Mouse (Mus musculus): Measurements from ENCODE around the gene Sgip1. TPM values are rescaled to one million over a fixed set of nuclear protein-coding genes. Genes with fewer than 3 reads are reported as not detected.

Sgip1 gene
- polyA plus RNA-seq, 1 experiment from 2014 or later, result 54.8 TPM

DNA sequence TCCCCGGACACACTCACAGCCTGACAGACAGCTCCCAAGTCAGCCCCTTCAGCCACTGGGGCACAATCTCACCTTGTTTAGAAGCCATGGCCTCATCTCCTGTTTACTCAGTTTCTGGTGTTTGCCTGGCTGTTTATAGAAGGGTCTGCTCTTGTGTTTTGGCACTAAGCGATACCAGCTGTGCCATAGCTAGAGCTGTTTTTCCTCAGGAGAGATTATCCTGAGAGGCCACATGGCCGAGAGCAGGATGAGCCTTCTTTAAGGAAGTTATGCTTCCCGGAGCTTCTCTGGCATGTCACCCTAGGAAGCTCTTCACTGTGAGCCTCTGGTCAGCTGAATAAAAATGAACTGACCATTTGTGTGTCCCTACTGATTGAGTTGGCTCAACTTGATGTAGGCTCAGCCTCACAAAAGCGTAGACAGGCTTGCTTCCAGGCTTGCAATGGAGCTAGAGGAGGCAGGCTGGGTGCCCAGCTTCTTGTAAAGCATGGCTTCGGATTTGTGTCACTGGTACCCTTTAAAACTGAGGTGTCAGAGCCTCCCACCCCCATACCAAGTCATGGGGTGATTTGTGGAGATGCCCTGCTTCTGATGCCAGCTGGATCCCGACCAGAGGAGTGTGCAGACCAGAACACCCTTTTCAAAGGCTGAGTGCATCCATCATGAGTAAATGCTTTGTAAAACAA lies 42.1 kb downstream of the Sgip1 start:
- 73% methylated on average over 7 of the region's 7 CpGs for WGBS
- H3K4me1 ChIP-seq (replicated peaks), result peaks cover 22% of the 10 kb centered on the region
- no peaks in the 10 kb centered on the region for H3K9me3 ChIP-seq
- H3K4me3 ChIP-seq, result no peak overlapping the region
- H3K4me2 ChIP-seq, result no peak overlapping the region
- no peaks in the 10 kb centered on the region for H3K36me3 ChIP-seq
- H3K27me3 ChIP-seq, result no peaks in the 10 kb centered on the region
- no peak overlapping the region for H3K9ac ChIP-seq
- H3K27ac ChIP-seq (replicated peaks), result no peak overlapping the region
- peak; percentile 48; the same call in 1 of the 2 replicates for ATAC-seq (ENCODE audit: low read depth)

DNA sequence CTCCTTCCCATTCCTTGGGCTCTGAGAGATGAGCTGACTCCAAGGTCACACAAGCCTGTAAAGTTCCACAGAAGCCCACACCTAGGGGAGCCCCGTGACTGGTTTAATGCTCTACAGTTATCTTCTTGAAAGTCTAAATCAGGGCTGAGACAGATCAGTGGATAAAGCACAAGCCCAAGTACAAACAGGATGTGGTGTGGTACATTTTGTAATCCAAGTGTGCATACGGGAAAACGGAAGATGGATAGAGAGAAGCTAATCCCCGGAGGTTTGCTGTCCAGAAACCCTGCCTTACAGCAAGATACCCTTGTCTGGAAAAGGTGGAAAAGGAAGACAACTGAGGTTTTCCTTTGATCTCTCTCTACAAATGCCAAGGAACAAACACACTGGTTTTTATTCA lies 44.1 kb downstream of the Sgip1 start:
- WGBS, result 83% methylated on average over 4 of the region's 4 CpGs
- Histone ChIP-seq H3K36me3 (no peaks in the 10 kb centered on the region), H3K27me3 (no peaks in the 10 kb centered on the region), H3K9me3 (no peaks in the 10 kb centered on the region), H3K4me2 (no peak overlapping the region), H3K9ac (no peak overlapping the region), H3K4me3 (no peak overlapping the region), H3K4me1 (replicated peaks) (peaks cover 18% of the 10 kb centered on the region), H3K27ac (replicated peaks) (no peak overlapping the region)
- no peak for ATAC-seq (ENCODE audit: low read depth)

DNA sequence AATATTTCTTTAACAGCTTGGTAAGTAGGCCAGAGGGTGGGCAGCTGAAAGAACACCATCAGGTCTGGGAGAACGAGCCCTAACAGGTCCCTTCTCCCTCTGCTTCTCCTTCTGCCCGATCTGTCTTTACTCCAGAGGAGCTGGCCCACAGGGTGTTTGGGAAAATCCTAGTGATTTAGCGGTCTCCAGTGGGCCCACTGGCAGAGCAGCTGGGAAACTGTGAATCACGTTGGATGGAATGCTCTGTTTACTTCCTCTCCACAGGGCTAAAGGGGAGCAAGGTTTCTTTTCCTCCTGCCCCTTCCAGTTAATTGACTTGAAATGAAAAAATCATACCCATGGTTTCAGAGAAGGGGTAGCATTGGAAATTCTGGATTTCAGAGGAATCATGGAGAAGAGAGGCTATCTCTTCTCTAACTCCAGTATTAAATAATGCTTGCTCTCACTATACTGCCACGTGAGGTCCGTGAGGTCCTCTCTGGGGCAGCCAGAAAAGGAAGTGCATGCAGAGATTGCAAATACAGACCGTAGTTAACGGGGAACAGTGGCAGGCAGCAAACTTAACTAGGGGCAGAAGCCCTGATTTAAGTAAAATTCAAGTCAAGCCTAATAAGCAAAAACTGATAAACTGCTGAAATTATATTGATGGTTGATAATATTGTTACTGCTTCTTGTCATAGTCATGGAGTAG lies 51.1 kb downstream of the Sgip1 start:
- no peak for ATAC-seq (ENCODE audit: low read depth)
- no peaks in the 10 kb centered on the region for H3K9me3 ChIP-seq
- H3K9ac ChIP-seq, result no peak overlapping the region
- 0 out of 2 replicates have a peak overlapping the region, but pooled peaks have one; percentile 13 for H3K27ac ChIP-seq (replicated peaks)
- H3K4me2 ChIP-seq, result no peak overlapping the region
- no peak overlapping the region for H3K4me3 ChIP-seq
- no peaks in the 10 kb centered on the region for H3K27me3 ChIP-seq
- H3K4me1 ChIP-seq (replicated peaks), result peaks cover 19% of the 10 kb centered on the region
- 65% methylated on average over 8 of the region's 8 CpGs for WGBS
- H3K36me3 ChIP-seq, result no peaks in the 10 kb centered on the region

DNA sequence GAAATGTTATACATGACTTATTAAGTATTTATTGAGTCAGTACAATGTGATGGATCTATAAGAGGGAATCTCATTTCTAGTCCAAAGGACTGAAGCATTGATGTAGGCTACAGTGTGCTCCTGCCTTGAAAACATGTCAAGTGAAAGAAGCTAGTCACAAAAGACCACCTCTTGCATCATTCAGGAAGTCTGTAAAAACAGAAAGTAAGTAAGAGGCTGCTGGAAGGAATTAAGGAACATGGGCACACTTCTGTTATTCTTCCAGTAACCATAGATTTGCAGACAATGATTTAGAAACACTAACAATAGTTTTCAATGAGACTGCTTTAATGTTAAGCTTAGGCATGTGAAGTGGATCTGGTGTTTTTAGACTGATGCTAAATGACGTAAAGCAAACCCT lies 60.4 kb downstream of the Sgip1 start:
- no peak for ATAC-seq (ENCODE audit: low read depth)
- Histone ChIP-seq H3K27me3 (no peaks in the 10 kb centered on the region), H3K36me3 (no peaks in the 10 kb centered on the region), H3K4me2 (no peak overlapping the region), H3K9ac (no peak overlapping the region), H3K4me1 (replicated peaks) (peaks cover 12% of the 10 kb centered on the region), H3K9me3 (no peaks in the 10 kb centered on the region), H3K4me3 (no peak overlapping the region), H3K27ac (replicated peaks) (no peak overlapping the region)
- WGBS, result 97% methylated on average over 1 of the region's 1 CpGs

DNA sequence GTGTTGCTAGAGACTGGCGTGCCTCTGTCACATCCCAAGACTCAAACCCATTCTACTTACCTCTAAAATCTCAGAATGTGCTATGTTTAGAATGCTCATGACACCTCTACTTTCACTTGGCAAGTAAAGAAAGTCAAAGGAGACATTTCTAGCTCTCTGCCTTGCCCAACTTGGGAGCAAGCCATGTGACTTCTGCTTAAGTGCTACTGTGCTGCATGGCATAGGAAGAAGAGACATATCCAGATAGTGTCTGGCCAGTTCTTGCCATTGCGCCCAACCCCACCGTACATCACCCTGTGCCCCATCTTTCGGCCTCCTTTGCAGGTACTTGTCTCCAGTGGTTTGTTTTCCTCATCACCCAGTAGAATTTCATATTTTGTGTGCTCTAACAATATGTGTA lies 60.8 kb downstream of the Sgip1 start:
- no peaks in the 10 kb centered on the region for H3K36me3 ChIP-seq
- H3K27ac ChIP-seq (replicated peaks), result no peak overlapping the region
- H3K9ac ChIP-seq, result no peak overlapping the region
- H3K4me1 ChIP-seq (replicated peaks), result peaks cover 12% of the 10 kb centered on the region
- no peak for ATAC-seq (ENCODE audit: low read depth)
- H3K4me2 ChIP-seq, result no peak overlapping the region
- no peak overlapping the region for H3K4me3 ChIP-seq
- WGBS, result 98% methylated on average over 4 of the region's 4 CpGs
- H3K9me3 ChIP-seq, result no peaks in the 10 kb centered on the region
- no peaks in the 10 kb centered on the region for H3K27me3 ChIP-seq

DNA sequence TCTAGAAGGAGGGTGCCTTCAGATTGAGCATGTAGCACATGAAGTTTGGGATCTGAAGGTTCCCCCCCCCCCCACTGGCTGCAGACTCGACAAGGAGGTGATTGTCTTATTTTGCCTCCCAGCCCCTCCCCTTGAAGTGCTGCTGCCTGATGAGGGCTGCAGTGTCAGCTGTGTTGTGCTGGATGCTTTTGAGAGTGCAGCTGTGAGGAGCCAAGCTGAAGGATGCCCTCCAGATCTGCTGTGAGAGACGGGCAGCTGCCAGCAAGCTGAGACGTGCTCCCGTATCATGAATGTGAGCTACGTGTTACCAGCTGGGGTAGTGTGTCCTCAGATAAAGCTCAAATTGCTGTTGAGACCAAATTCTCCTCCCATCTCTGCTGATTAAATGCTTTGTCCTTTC lies 63.5 kb downstream of the Sgip1 start:
- Histone ChIP-seq H3K27me3 (no peaks in the 10 kb centered on the region), H3K36me3 (no peaks in the 10 kb centered on the region), H3K9me3 (no peaks in the 10 kb centered on the region), H3K4me2 (no peak overlapping the region), H3K27ac (replicated peaks) (no peak overlapping the region), H3K4me1 (replicated peaks) (peaks cover 12% of the 10 kb centered on the region), H3K4me3 (no peak overlapping the region), H3K9ac (no peak overlapping the region)
- ATAC-seq (ENCODE audit: low read depth), result no peak
- 45% methylated on average over 5 of the region's 5 CpGs for WGBS

DNA sequence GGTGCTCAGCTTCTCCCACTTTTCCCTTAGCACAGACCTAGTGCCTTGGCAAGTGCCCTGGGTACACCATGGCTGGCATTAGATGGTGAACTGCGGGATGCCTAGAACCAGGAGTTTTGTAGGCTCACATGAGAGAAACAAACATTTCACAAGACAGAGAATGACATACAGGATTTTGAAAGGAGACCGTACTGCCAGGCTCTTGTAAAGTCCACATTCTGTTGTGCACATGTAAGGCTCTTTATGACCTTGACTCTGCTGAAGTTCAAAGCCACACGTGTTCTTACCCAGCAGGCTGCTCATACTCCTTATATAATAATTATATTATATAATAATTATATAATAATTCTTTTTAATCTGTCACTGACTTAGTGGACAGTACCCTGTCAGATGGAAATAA lies 65.9 kb downstream of the Sgip1 start:
- H3K4me2 ChIP-seq, result no peak overlapping the region
- H3K36me3 ChIP-seq, result no peaks in the 10 kb centered on the region
- no peaks in the 10 kb centered on the region for H3K27me3 ChIP-seq
- no peaks in the 10 kb centered on the region for H3K9me3 ChIP-seq
- no peak overlapping the region for H3K4me3 ChIP-seq
- H3K4me1 ChIP-seq (replicated peaks), result peaks cover 12% of the 10 kb centered on the region
- H3K9ac ChIP-seq, result no peak overlapping the region
- no peak for ATAC-seq (ENCODE audit: low read depth)
- H3K27ac ChIP-seq (replicated peaks), result no peak overlapping the region
- WGBS, result 86% methylated on average over 3 of the region's 3 CpGs

DNA sequence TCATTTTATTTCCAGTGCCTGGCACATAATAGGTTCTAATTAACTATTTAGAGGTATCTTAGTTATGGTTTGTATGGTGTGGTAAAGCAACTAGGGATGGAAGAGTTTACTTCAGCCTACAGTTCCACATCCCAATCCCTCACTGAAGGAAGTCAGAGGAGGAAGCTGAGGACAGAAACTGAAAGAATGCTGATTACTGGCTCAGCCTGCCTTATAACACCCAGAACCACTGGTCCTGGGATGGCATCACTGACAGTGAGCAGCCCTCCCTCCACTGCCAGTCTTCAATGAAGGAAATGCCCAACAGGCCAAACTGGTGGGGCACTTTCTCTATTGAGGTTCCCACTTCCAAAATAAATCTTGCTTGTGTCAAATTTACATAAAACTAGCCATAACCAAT lies 67.2 kb downstream of the Sgip1 start:
- Histone ChIP-seq H3K4me3 (no peak overlapping the region), H3K4me2 (no peak overlapping the region), H3K27ac (replicated peaks) (no peak overlapping the region), H3K36me3 (no peaks in the 10 kb centered on the region), H3K9me3 (no peaks in the 10 kb centered on the region), H3K27me3 (no peaks in the 10 kb centered on the region), H3K4me1 (replicated peaks) (peaks cover 9% of the 10 kb centered on the region), H3K9ac (no peak overlapping the region)
- ATAC-seq (ENCODE audit: low read depth), result no peak

DNA sequence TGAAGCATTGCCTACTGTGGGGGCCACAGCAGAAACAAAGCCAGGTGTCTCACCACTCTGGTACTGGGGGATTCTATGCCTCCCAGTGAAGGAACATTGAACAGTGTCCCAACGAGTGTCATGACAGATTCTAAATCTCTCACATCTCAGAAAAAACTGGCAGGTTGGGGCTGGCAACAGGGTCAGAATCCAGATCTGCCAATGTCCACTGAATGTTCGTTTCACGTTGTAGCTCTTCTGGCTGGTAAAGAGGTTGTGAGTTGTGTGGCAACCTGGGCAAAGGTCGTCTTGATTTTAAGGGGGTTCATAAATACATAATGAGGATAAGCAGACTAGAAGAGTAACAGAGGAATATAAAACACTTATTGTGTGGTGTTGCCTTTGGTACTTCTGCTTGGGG lies 68.2 kb downstream of the Sgip1 start:
- no peaks in the 10 kb centered on the region for H3K36me3 ChIP-seq
- H3K9ac ChIP-seq, result no peak overlapping the region
- H3K27ac ChIP-seq (replicated peaks), result no peak overlapping the region
- peaks cover 8% of the 10 kb centered on the region for H3K4me1 ChIP-seq (replicated peaks)
- WGBS, result 68% methylated on average over 4 of the region's 4 CpGs
- no peak overlapping the region for H3K4me2 ChIP-seq
- no peaks in the 10 kb centered on the region for H3K9me3 ChIP-seq
- H3K4me3 ChIP-seq, result no peak overlapping the region
- ATAC-seq (ENCODE audit: low read depth), result no peak
- H3K27me3 ChIP-seq, result no peaks in the 10 kb centered on the region

DNA sequence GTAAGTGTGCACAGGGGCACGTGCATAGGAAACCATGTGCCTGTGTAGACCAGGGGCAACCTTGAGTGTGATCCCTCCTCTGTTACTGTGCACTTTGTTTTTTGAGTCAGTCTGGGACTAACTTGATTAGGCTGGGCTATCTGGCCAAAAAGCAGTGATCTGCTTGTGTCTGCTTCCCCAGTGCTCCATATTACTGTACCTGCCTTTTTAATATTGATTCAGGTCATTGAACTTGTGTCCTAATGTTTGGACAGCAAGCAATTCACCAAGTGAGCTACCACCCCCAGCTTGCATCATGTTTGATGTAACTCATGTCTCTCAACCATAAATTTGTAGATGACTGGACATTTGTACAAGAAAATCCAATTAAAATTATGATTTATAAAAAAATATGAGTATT lies 69.2 kb downstream of the Sgip1 start:
- Histone ChIP-seq H3K27me3 (no peaks in the 10 kb centered on the region), H3K4me2 (no peak overlapping the region), H3K9me3 (no peaks in the 10 kb centered on the region), H3K36me3 (no peaks in the 10 kb centered on the region), H3K27ac (replicated peaks) (no peak overlapping the region), H3K4me3 (no peak overlapping the region), H3K4me1 (replicated peaks) (no peaks in the 10 kb centered on the region; the same call in 1 of the 2 replicates), H3K9ac (no peak overlapping the region)
- no peak for ATAC-seq (ENCODE audit: low read depth)
- WGBS, result 92% methylated on average over 1 of the region's 1 CpGs

DNA sequence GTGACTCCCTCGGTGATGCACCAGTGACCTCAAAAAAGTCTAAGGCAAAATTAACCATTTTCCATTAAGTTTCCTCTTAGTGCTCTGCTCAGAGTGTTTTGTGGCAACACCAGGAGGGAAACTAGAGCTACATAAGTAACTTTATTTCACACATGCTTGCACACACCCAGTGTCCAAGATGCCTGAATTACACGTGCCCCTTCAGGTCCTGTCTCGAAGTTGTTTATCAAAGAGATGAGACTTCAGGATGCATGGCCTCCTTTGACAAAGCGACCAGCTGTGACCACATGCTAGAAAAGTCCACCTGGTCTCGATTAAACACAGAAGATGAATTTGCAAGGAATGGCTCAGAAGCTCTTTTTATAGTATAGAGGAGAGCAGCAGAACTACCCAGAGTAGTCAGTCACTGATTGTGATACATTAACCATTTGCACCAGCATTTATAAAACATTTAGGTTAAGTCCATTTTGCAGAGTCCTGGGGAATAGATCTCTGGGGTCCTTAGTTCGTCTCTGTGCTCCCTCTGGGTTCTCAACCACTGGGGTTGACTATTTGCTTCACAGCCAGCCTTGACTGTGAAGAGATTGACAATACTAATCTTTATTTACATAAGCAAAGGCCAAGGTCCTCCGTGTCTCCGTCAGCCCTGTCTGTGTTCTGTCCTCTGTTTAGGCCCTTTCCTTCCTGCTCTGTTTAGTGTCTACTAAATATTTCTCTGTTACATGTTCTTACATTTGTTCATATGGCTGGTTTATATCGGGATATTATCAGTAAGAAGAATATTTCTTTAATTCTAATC lies 70.1 kb downstream of the Sgip1 start:
- WGBS, result 68% methylated on average over 9 of the region's 9 CpGs
- no peaks in the 10 kb centered on the region for H3K9me3 ChIP-seq
- H3K4me3 ChIP-seq, result no peak overlapping the region
- no peak for ATAC-seq (ENCODE audit: low read depth)
- H3K9ac ChIP-seq, result no peak overlapping the region
- no peaks in the 10 kb centered on the region for H3K27me3 ChIP-seq
- H3K4me1 ChIP-seq (replicated peaks), result no peaks in the 10 kb centered on the region; the same call in 1 of the 2 replicates
- H3K36me3 ChIP-seq, result no peaks in the 10 kb centered on the region
- no peak overlapping the region for H3K27ac ChIP-seq (replicated peaks)
- H3K4me2 ChIP-seq, result no peak overlapping the region

DNA sequence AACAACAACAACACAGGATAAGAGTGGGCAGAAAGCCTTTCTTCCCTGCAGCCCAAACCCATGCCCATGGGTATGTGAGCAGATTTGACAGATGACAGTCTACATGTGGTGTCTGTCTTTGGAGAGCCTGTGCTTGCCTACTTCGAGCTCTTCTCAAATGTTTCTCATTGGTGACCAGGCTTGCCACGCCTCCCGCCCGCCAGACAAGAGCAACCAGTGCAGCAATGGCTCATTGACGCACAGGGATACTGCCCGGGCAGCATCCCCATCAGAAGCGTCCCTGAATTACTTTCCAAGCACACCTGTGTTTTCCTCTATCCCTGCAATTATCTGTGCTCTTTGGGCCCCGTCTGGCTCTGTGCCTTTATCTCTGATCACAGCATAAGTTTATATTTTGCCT lies 72.2 kb downstream of the Sgip1 start:
- WGBS, result 90% methylated on average over 8 of the region's 8 CpGs
- ATAC-seq (ENCODE audit: low read depth), result no peak
- no peaks in the 10 kb centered on the region for H3K27me3 ChIP-seq

More for the DNA sequence above, 72.2 kb downstream of the Sgip1 start:
- Histone ChIP-seq H3K27ac (replicated peaks) (no peak overlapping the region), H3K9ac (no peak overlapping the region), H3K9me3 (no peaks in the 10 kb centered on the region), H3K4me1 (replicated peaks) (no peaks in the 10 kb centered on the region; the same call in 1 of the 2 replicates), H3K36me3 (no peaks in the 10 kb centered on the region), H3K4me2 (no peak overlapping the region), H3K4me3 (no peak overlapping the region)

All from neural tube, embryonic 13.5 days (tissue).